6 mouse cellular contexts compared by ENCODE assay signal in the genomic region with DNA sequence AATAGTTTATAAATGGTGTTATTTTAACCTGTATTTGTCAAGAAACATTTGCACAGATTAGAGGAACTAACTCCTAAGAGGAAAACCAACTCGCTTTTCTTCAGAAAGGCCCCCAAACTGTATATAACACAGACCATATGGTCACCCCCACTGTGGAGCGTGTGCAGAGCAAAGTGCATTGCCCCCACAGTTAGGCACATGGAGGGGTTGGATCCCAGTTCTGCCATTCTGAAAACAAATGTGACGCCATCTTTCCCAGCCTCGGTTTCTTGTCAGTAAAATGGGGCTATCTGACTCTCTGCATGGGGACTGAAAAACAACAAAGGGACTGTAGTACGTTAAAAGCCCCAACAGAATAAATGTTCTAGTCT.
"Had no signal": no experiment of that assay in that cellular context is flagged by ENCODE, and none has a peak within 500 bp of the region (broad histone marks: within the 10 kb centered on the region; RNA-seq: fewer than 3 reads in every experiment).

No protein-coding gene starts in this region.

- H3K27ac ChIP-seq: layer of hippocampus, adult 2 months; limb, embryonic 12.5 days; liver, embryonic 14.5 days; neural tube, embryonic 12.5 days had no signal

- DNase-seq: thymus, adult 18-20 months had no signal

- H3K9ac ChIP-seq: limb, embryonic 12.5 days; liver, embryonic 14.5 days; neural tube, embryonic 12.5 days had no signal

- H3K27me3 ChIP-seq: limb, embryonic 12.5 days had no signal

- H3K4me3 ChIP-seq: layer of hippocampus, adult 2 months; limb, embryonic 12.5 days; myocyte; neural tube, embryonic 12.5 days had no signal

- H3K36me3 ChIP-seq: limb, embryonic 12.5 days; neural tube, embryonic 12.5 days had no signal

- H3K9me3 ChIP-seq: limb, embryonic 12.5 days; neural tube, embryonic 12.5 days had no signal

- H3K4me2 ChIP-seq: limb, embryonic 12.5 days; neural tube, embryonic 12.5 days had no signal
